Mouse (Mus musculus): Measurements from ENCODE around the gene Slc6a6. TPM values are rescaled to one million over a fixed set of nuclear protein-coding genes. Genes with fewer than 3 reads are reported as not detected.

Slc6a6 gene
- total and polyA plus RNA-seq, 3 experiments: 28.4 to 56.0 (median 31.3) TPM

GRCm38 (mm10) chr6:91665267-91665666 is 18.6 kb upstream of the Slc6a6 start:
- Histone ChIP-seq H3K4me3 (replicated peaks in 1 of 3; ENCODE audit: low read depth in 2 of 3, low read length in 2 of 3, poor library complexity in 1 of 3) (no peak overlapping the region), H3K4me1 (ENCODE audit: control insufficient read depth in 1 of 2, insufficient read depth in 2 of 2) (peaks cover 0 to 6% of the 10 kb centered on the region in 2 experiments; a peak in 2 of 4 replicates), H3K9me3 (replicated peaks; ENCODE audit: low read length) (no peaks in the 10 kb centered on the region), H3K27ac (ENCODE audit: insufficient read depth, low read depth) (no peak overlapping the region), H3K9ac (ENCODE audit: insufficient read depth, low read depth) (no peak overlapping the region), H3K36me3 (replicated peaks in 1 of 2; ENCODE audit: control insufficient read depth in 1 of 2, insufficient read depth in 1 of 2, low read length in 1 of 2) (no peaks in the 10 kb centered on the region), H3K4me2 (ENCODE audit: insufficient read depth, low read depth, poor library complexity, severe bottlenecking) (no peak overlapping the region), H3K79me2 (replicated peaks; ENCODE audit: control insufficient read depth, extremely low read depth, insufficient read depth, poor library complexity, severe bottlenecking) (no peaks in the 10 kb centered on the region), H3K27me3 (replicated peaks) (no peaks in the 10 kb centered on the region)
- in situ Hi-C loops (cut with MboI; ENCODE audit: low pct_ligation_motif_present, low pct_unique_long_range_greater_than_20kb, low sequenced_read_pairs): no loop called here
- no peak for TF ChIP-seq HCFC1 (IDR thresholded peaks at IDR 0.05; ENCODE audit: low read depth, low read length)
- no peak for TF ChIP-seq IRF4 (IDR thresholded peaks at IDR 0.05; ENCODE audit: low read depth, low read length)
- TF ChIP-seq SIN3A (IDR thresholded peaks at IDR 0.05; ENCODE audit: low read length): no peak
- no peak for TF ChIP-seq ELF1 (IDR thresholded peaks at IDR 0.05; ENCODE audit: low read depth, low read length)
- TF ChIP-seq MYC (IDR thresholded peaks at IDR 0.05; ENCODE audit: low read depth, low read length): no peak
- TF ChIP-seq ZKSCAN1 (IDR thresholded peaks at IDR 0.05; ENCODE audit: borderline replicate concordance, low read depth, low read length): no peak
- TF ChIP-seq KAT2A (IDR thresholded peaks at IDR 0.05; ENCODE audit: insufficient replicate concordance, low read length): no peak
- no peak for TF ChIP-seq CHD1 (IDR thresholded peaks at IDR 0.05; ENCODE audit: low read depth, low read length)
- TF ChIP-seq RAD21 (IDR thresholded peaks at IDR 0.05; ENCODE audit: low read depth, low read length): no peak
- dilution Hi-C loops (cut with MboI; ENCODE audit: extremely low pct_ligation_motif_present, extremely low pct_unique_long_range_greater_than_20kb, low sequenced_read_pairs): no loop called here
- DNase-seq (ENCODE audit: extremely low read depth): no peak

- in situ Hi-C loops (cut with MboI; ENCODE audit: low pct_ligation_motif_present, low pct_unique_long_range_greater_than_20kb, low sequenced_read_pairs): no loop called here
- TF ChIP-seq HCFC1 (IDR thresholded peaks at IDR 0.05; ENCODE audit: low read depth, low read length) (no peak), KAT2A (IDR thresholded peaks at IDR 0.05; ENCODE audit: insufficient replicate concordance, low read length) (no peak), ZNF384 (IDR thresholded peaks at IDR 0.05; ENCODE audit: low read depth, low read length) (no peak), MAZ (IDR thresholded peaks at IDR 0.05; ENCODE audit: low read depth, low read length) (no peak), ETS1 (conservative IDR thresholded peaks at IDR 0.05; ENCODE audit: low read depth, low read length) (no peak), TBP (conservative IDR thresholded peaks at IDR 0.05; ENCODE audit: low read depth, low read length) (no peak), E2F4 (IDR thresholded peaks at IDR 0.05; ENCODE audit: insufficient replicate concordance, low read depth, low read length) (no peak), CTCF (conservative IDR thresholded peaks at IDR 0.05 in 1 of 2, IDR thresholded peaks at IDR 0.05 in 1 of 2; ENCODE audit: low read depth in 2 of 2, low read length in 2 of 2) (no peak), CHD1 (IDR thresholded peaks at IDR 0.05; ENCODE audit: low read depth, low read length) (no peak), IRF4 (IDR thresholded peaks at IDR 0.05; ENCODE audit: low read depth, low read length) (no peak), JUN (IDR thresholded peaks at IDR 0.05; ENCODE audit: insufficient read depth, low read depth, low read length) (no peak), MYC (IDR thresholded peaks at IDR 0.05; ENCODE audit: low read depth, low read length) (no peak), POLR2AphosphoS2 (IDR thresholded peaks at IDR 0.05; ENCODE audit: low read depth, low read length) (no peak), RAD21 (IDR thresholded peaks at IDR 0.05; ENCODE audit: low read depth, low read length) (no peak; the same call in 1 of the 2 replicates)
- H3K27me3 ChIP-seq (replicated peaks): no peaks in the 10 kb centered on the region
- H3K27ac ChIP-seq (ENCODE audit: insufficient read depth, low read depth): no peak overlapping the region
- no peak overlapping the region for H3K9ac ChIP-seq (ENCODE audit: insufficient read depth, low read depth)
- no peaks in the 10 kb centered on the region for H3K9me3 ChIP-seq (replicated peaks; ENCODE audit: low read length)
- dilution Hi-C loops (cut with MboI; ENCODE audit: extremely low pct_ligation_motif_present, extremely low pct_unique_long_range_greater_than_20kb, low sequenced_read_pairs): no loop called here
- no peaks in the 10 kb centered on the region for H3K36me3 ChIP-seq (replicated peaks in 1 of 2; ENCODE audit: control insufficient read depth in 1 of 2, insufficient read depth in 1 of 2, low read length in 1 of 2)
- H3K4me2 ChIP-seq (ENCODE audit: insufficient read depth, low read depth, poor library complexity, severe bottlenecking): no peak overlapping the region
- H3K79me2 ChIP-seq (replicated peaks; ENCODE audit: control insufficient read depth, extremely low read depth, insufficient read depth, poor library complexity, severe bottlenecking): no peaks in the 10 kb centered on the region
- H3K4me1 ChIP-seq (ENCODE audit: control insufficient read depth in 1 of 2, insufficient read depth in 2 of 2): no peaks in the 10 kb centered on the region
- no peak for DNase-seq (ENCODE audit: extremely low read depth)
- no peak overlapping the region for H3K4me3 ChIP-seq (replicated peaks in 1 of 3; ENCODE audit: low read depth in 2 of 3, low read length in 2 of 3, poor library complexity in 1 of 3)
These were observed 17.7 kb upstream of the Slc6a6 start for GRCm38 (mm10) chr6:91665990-91666700.
